Mouse (Mus musculus) neural tube, embryonic 13.5 days (tissue): ENCODE measurements around the gene Aspdh. TPM values are rescaled to one million over a fixed set of nuclear protein-coding genes. Genes with fewer than 3 reads are reported as not detected.
A peak's percentile ranks its signal among the peaks of the same experiment; 100 is the strongest.

Experiments
- ATAC-seq: fragments of 200-750 bp; cut with Nextera tagmentation; 2 replicates; pipeline ENCODE4 v1.8.0; 2017; ENCODE audit warnings: low read depth, mild to moderate bottlenecking, moderate TSS enrichment, moderate library complexity
- H3K27ac ChIP-seq: fragments of 300-500 bp; sonication (generic); replicated peaks from 2 replicates; pipeline ENCODE4 v1.5.1; 2015; ENCODE audit warnings: moderate library complexity, mild to moderate bottlenecking, inconsistent platforms
- H3K27me3 ChIP-seq: fragments of 300-500 bp; sonication (generic); 2 replicates; pipeline ENCODE4 v1.6.1; 2015; ENCODE audit warnings: mild to moderate bottlenecking, inconsistent platforms
- H3K36me3 ChIP-seq: fragments of 300-500 bp; sonication (generic); 2 replicates; pipeline ENCODE4 v1.6.1; 2015; ENCODE audit warnings: mild to moderate bottlenecking, inconsistent platforms
- H3K4me1 ChIP-seq: fragments of 300-500 bp; sonication (generic); replicated peaks from 2 replicates; pipeline ENCODE4 v1.6.1; 2015; ENCODE audit warnings: inconsistent platforms
- H3K4me2 ChIP-seq: fragments of 300-500 bp; sonication (generic); 2 replicates; pipeline ENCODE4 v1.6.1; 2015; ENCODE audit warnings: inconsistent platforms, mild to moderate bottlenecking, moderate library complexity
- H3K4me3 ChIP-seq: fragments of 300-500 bp; sonication (generic); 2 replicates; pipeline ENCODE4 v1.5.1; 2015; ENCODE audit warnings: mild to moderate bottlenecking, inconsistent platforms
- H3K9ac ChIP-seq: fragments of 300-500 bp; sonication (generic); 2 replicates; pipeline ENCODE4 v1.6.1; 2015; ENCODE audit warnings: moderate library complexity, mild to moderate bottlenecking, inconsistent platforms
- H3K9me3 ChIP-seq: fragments of 300-500 bp; sonication (generic); 2 replicates; pipeline ENCODE4 v1.6.1; 2016; ENCODE audit warnings: inconsistent platforms
- WGBS: fragments of 180-500 bp; shearing (Covaris S2); methylation state at CpG from one replicate; pipeline ENCODE4 v1.1.7; 2015; 5-methylcytosine and 5-hydroxymethylcytosine counted together
- polyA plus RNA-seq: library from polyadenylated mRNA; unstranded; fragments of >200 nt; fragmentation: Nextera tagmentation; extraction: Ambion mirVana; gene quantifications from 2 replicates; pipeline ENCODE4 v1.2.1, GENCODE M21; 2015

Aspdh gene
- polyA plus RNA-seq, 1 experiment from 2014 or later, result 1.6 TPM

DNA sequence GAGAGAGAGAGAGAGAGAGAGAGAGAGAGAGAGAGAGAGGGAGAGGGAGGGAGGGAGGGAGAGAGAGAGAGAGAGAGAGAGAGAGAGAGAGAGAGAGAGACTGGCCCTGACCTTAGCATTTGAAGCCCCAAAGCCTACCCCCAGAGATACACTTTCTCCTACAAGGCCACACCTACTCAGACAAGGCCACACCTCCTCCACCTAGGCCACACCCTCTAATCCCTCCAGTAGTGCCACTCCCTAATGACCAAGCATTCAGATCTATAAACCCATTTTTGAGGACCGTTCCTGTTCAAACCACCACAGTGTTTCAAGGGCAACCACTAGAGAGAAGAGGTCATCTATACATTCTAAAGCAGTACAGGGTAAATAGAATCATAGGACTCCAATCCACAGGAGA lies 8.9 kb upstream of the Aspdh start:
- ATAC-seq, result no peak
- H3K27ac ChIP-seq, result no peak overlapping the region
- 89% methylated on average over 1 of the region's 1 CpGs for WGBS
- peaks cover 18% of the 10 kb centered on the region for H3K27me3 ChIP-seq
- peaks cover 21% of the 10 kb centered on the region for H3K4me1 ChIP-seq
- no peak overlapping the region for H3K4me3 ChIP-seq
- peaks cover 85% of the 10 kb centered on the region for H3K36me3 ChIP-seq
- H3K4me2 ChIP-seq, result no peak overlapping the region
- H3K9ac ChIP-seq, result no peak overlapping the region
- no peaks in the 10 kb centered on the region for H3K9me3 ChIP-seq

- 71% methylated on average over 6 of the region's 6 CpGs for WGBS
- ATAC-seq, result no peak
- H3K4me2 ChIP-seq, result no peak overlapping the region
Measured at GRCm38 (mm10) chr7:44460067-44460466, 5.1 kb upstream of the Aspdh start.

GRCm38 (mm10) chr7:44460767-44461502 lies 4.3 kb upstream of the Aspdh start:
- Histone ChIP-seq H3K4me1 (peaks cover 40% of the 10 kb centered on the region), H3K9ac (no peak overlapping the region), H3K4me3 (no peak overlapping the region), H3K4me2 (no peak overlapping the region), H3K36me3 (peaks cover 81% of the 10 kb centered on the region), H3K27ac (no peak overlapping the region), H3K27me3 (peaks cover 31% of the 10 kb centered on the region), H3K9me3 (no peaks in the 10 kb centered on the region)
- ATAC-seq, result no peak
- 78% methylated on average over 31 of the region's 31 CpGs for WGBS

More at GRCm38 (mm10) chr7:44460067-44460466, 5.1 kb upstream of the Aspdh start:
- no peak overlapping the region for H3K27ac ChIP-seq
- H3K9me3 ChIP-seq, result no peaks in the 10 kb centered on the region
- H3K9ac ChIP-seq, result no peak overlapping the region
- peaks cover 35% of the 10 kb centered on the region for H3K4me1 ChIP-seq
- peaks cover 90% of the 10 kb centered on the region for H3K36me3 ChIP-seq
- H3K27me3 ChIP-seq, result peaks cover 31% of the 10 kb centered on the region
- H3K4me3 ChIP-seq, result no peak overlapping the region

DNA sequence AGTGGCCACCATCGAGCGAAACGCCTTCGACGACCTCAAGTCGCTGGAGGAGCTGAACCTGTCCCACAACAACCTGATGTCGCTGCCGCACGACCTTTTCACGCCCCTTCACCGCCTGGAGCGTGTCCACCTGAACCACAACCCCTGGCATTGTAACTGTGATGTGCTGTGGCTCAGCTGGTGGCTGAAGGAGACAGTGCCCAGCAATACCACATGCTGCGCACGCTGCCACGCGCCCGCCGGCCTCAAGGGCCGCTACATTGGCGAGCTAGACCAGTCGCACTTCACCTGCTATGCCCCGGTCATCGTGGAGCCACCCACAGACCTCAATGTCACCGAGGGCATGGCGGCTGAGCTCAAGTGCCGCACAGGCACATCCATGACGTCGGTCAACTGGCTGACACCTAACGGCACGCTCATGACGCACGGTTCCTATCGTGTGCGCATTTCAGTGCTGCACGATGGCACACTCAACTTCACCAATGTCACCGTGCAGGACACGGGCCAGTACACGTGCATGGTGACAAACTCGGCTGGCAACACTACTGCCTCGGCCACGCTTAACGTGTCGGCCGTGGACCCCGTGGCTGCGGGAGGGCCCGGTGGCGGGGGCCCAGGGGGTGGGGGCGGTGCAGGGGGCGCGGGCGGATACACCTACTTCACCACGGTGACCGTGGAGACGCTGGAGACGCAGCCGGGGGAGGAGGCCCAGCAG lies 3.5 kb upstream of the Aspdh start:
- Histone ChIP-seq H3K9ac (peak overlapping the region; percentile 55; the same call in 1 of the 2 replicates), H3K27me3 (peaks cover 31% of the 10 kb centered on the region), H3K4me2 (no peak overlapping the region), H3K9me3 (no peaks in the 10 kb centered on the region), H3K36me3 (peaks cover 75% of the 10 kb centered on the region), H3K27ac (no peak overlapping the region), H3K4me3 (no peak overlapping the region), H3K4me1 (peaks cover 44% of the 10 kb centered on the region)
- ATAC-seq, result no peak
- 59% methylated on average over 49 of the region's 57 CpGs for WGBS

DNA sequence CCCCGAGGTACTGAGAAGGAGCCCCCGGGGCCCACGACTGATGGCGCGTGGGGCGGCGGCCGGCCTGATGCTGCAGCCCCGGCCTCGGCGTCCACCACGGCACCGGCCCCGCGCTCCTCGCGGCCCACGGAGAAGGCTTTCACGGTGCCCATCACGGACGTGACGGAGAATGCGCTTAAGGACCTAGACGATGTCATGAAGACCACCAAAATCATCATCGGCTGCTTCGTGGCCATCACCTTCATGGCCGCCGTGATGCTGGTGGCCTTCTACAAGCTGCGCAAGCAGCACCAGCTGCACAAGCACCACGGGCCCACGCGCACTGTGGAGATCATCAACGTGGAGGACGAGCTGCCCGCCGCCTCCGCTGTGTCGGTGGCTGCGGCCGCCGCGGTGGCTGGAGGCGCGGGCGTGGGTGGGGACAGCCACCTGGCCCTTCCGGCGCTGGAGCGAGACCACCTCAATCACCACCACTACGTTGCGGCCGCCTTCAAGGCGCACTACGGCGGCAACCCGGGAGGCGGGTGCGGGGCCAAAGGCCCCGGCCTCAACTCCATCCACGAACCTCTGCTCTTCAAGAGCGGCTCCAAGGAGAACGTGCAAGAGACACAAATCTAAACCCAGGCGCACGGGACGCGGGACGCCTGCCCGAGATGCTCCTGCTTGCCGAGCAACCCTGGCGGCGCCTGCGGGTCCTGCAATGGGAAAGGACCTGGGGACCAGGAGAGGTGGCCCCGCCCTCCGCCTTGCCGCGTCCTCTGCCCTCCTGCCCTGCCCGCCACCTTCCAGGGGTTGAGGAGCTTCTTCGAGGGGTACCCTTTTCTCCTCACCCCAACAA lies 2.8 kb upstream of the Aspdh start:
- WGBS, result 16% methylated on average over 74 of the region's 77 CpGs
- Histone ChIP-seq H3K9ac (peak overlapping the region; percentile 55), H3K4me1 (peaks cover 52% of the 10 kb centered on the region), H3K36me3 (peaks cover 67% of the 10 kb centered on the region), H3K4me3 (peak overlapping the region; percentile 9; the same call in 1 of the 2 replicates), H3K9me3 (no peaks in the 10 kb centered on the region), H3K27me3 (peaks cover 31% of the 10 kb centered on the region), H3K4me2 (peak overlapping the region; percentile 34), H3K27ac (no peak overlapping the region)
- no peak for ATAC-seq

GRCm38 (mm10) chr7:44463056-44463425 lies 2.1 kb upstream of the Aspdh start:
- H3K4me3 ChIP-seq, result no peak overlapping the region
- no peaks in the 10 kb centered on the region for H3K9me3 ChIP-seq
- 32% methylated on average over 8 of the region's 8 CpGs for WGBS
- peaks cover 31% of the 10 kb centered on the region for H3K27me3 ChIP-seq
- peaks cover 54% of the 10 kb centered on the region for H3K4me1 ChIP-seq
- H3K4me2 ChIP-seq, result no peak overlapping the region
- H3K9ac ChIP-seq, result peak overlapping the region; percentile 55; the same call in 1 of the 2 replicates
- H3K27ac ChIP-seq, result no peak overlapping the region
- peaks cover 61% of the 10 kb centered on the region for H3K36me3 ChIP-seq
- no peak for ATAC-seq

DNA sequence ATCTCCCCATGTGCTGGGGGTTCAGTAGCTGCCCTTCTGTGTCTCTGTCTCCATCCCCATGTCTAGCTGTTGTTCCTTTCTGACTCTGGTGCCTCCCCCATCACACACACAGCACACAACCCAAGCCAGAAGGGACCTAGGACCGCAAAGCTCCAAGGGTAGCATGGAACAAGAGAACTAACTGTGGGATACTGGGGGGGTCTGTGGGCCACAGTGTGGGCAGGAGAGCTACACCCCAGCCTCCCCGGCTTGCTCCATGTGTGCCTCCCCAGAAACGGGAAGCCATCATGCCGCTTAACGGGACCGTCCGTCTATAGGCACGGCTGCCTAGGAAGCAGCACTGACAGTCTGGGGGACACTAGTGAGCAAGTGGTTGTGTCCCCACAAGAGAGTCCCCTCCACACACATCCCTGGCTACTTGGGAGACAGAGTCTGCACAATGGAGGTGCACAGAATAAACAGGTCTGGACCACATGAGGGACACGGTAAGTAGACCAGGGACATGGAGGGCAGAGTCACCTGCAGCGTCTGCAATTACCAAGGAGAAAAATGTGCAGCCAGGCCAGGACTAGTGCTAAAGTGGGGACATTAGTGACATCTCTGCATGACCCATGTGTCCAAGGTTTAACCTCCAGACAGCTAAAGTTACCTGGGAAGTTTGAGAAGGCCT lies 1.5 kb upstream of the Aspdh start:
- peak overlapping the region; percentile 93; the same call in 1 of the 2 replicates for H3K27ac ChIP-seq
- peaks cover 31% of the 10 kb centered on the region for H3K27me3 ChIP-seq
- H3K36me3 ChIP-seq, result peaks cover 54% of the 10 kb centered on the region
- WGBS, result 80% methylated on average over 10 of the region's 10 CpGs
- H3K9me3 ChIP-seq, result no peaks in the 10 kb centered on the region
- no peak overlapping the region for H3K4me2 ChIP-seq
- H3K9ac ChIP-seq, result peak overlapping the region; percentile 55
- no peak overlapping the region for H3K4me3 ChIP-seq
- no peak for ATAC-seq
- peaks cover 59% of the 10 kb centered on the region for H3K4me1 ChIP-seq

DNA sequence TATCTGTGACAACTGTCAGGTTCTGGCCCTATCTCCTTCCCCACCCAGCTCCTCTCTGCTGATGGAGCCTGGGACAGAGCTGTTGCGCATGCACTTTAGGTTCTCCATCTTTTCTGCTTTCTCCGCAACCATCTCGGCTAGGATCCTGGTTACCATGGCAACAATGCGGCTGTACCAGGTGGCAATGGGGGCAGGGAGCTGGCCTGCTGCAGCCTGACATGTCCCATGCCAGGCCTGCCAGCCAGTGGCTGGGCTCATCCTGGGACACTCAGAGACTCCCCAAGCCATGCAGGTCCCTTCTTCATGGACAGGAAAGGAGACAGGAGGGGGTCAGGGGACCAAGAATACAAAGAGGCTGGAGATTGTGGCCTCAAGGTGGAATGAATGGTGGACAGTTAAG lies 680 bp upstream of the Aspdh start:
- peaks cover 67% of the 10 kb centered on the region for H3K4me1 ChIP-seq
- no peak for ATAC-seq
- peaks cover 31% of the 10 kb centered on the region for H3K27me3 ChIP-seq
- peaks cover 46% of the 10 kb centered on the region for H3K36me3 ChIP-seq
- H3K9me3 ChIP-seq, result no peaks in the 10 kb centered on the region
- peak overlapping the region; percentile 55 for H3K9ac ChIP-seq
- WGBS, result 17% methylated on average over 4 of the region's 4 CpGs
- no peak overlapping the region for H3K4me3 ChIP-seq
- H3K4me2 ChIP-seq, result no peak overlapping the region
- peak overlapping the region; percentile 93 for H3K27ac ChIP-seq

- H3K4me1 ChIP-seq, result peaks cover 71% of the 10 kb centered on the region
- no peak overlapping the region for H3K9ac ChIP-seq
- peak overlapping the region; percentile 93 for H3K27ac ChIP-seq
- H3K27me3 ChIP-seq, result peaks cover 14% of the 10 kb centered on the region
- no peak overlapping the region for H3K4me2 ChIP-seq
- ATAC-seq, result no peak
- H3K36me3 ChIP-seq, result peaks cover 30% of the 10 kb centered on the region
- WGBS, result 78% methylated on average over 10 of the region's 10 CpGs
- H3K4me3 ChIP-seq, result no peak overlapping the region
- H3K9me3 ChIP-seq, result no peaks in the 10 kb centered on the region
Measured at GRCm38 (mm10) chr7:44466006-44466887, 1.1 kb downstream of the Aspdh start.

GRCm38 (mm10) chr7:44466888-44467311 lies 1.7 kb downstream of the Aspdh start:
- Histone ChIP-seq H3K36me3 (peaks cover 23% of the 10 kb centered on the region), H3K4me3 (0 out of 2 replicates have a peak overlapping the region, but pooled peaks have one; percentile 60), H3K9ac (peak overlapping the region; percentile 12; the same call in 1 of the 2 replicates), H3K4me1 (peaks cover 71% of the 10 kb centered on the region), H3K9me3 (no peaks in the 10 kb centered on the region), H3K4me2 (peak overlapping the region; percentile 73; the same call in 1 of the 2 replicates), H3K27me3 (peaks cover 7% of the 10 kb centered on the region), H3K27ac (peak overlapping the region; percentile 93)
- ATAC-seq, result no peak; the same call in 1 of the 2 replicates
- 85% methylated on average over 16 of the region's 16 CpGs for WGBS
